Mouse (Mus musculus) testis, adult 10 weeks (tissue): ENCODE data around the gene Mef2d. TPM values are rescaled to one million over a fixed set of nuclear protein-coding genes. Genes with fewer than 3 reads are reported as not detected.

Experiments used
- polyA plus RNA-seq: library from polyadenylated mRNA; stranded (reverse); fragments of 350-450 nt; fragmentation: Illumina TruSeq; extraction: RNeasy Lipid Tissue Mini Kit (QIAGEN cat#74804); gene quantifications from one replicate; pipeline ENCODE4 v1.2.3, GENCODE M21; 2014; ENCODE audit warnings: low read depth, low replicate concordance

The Mef2d gene
- 2.4 TPM for polyA plus RNA-seq

GRCm38 (mm10) chr3:88141787-88142523 is at the start of gene Mef2d:
TSS of gene Mef2d (plus strand) at chr3:88142372.

Other genes with a start within 250 kb of the Mef2d start
- gene Hdgf, start 236.1 kb upstream of the Mef2d start, polyA plus RNA-seq = 195 TPM
- gene Mrpl24, start 222.9 kb upstream of the Mef2d start, polyA plus RNA-seq = 95.8 TPM
- 96.7 TPM for gene Isg20l2, start 212.1 kb upstream of the Mef2d start, polyA plus RNA-seq
- gene Rrnad1, start 211.7 kb upstream of the Mef2d start, polyA plus RNA-seq = 5.3 TPM
- not detected for gene Crabp2, start 193.7 kb upstream of the Mef2d start, polyA plus RNA-seq
- gene Nes, start 171.3 kb upstream of the Mef2d start, polyA plus RNA-seq = 0.73 TPM
- gene Bcan, start 142.1 kb upstream of the Mef2d start, polyA plus RNA-seq = not detected
- 1.8 TPM for gene Hapln2, start 114.8 kb upstream of the Mef2d start, polyA plus RNA-seq
- 5.1 TPM for gene Gpatch4, start 99.3 kb upstream of the Mef2d start, polyA plus RNA-seq
- 17.5 TPM for gene Naxe, start 83.9 kb upstream of the Mef2d start, polyA plus RNA-seq
- 9.3 TPM for gene Ttc24, start 64.1 kb upstream of the Mef2d start, polyA plus RNA-seq
- 0.36 TPM for gene Iqgap3, start 60.4 kb upstream of the Mef2d start, polyA plus RNA-seq
- not detected for gene Rhbg, start 112.3 kb downstream of the Mef2d start, polyA plus RNA-seq
- gene Gm38392, start 144.8 kb downstream of the Mef2d start, polyA plus RNA-seq = 1.2 TPM
- gene Tsacc, start 154.6 kb downstream of the Mef2d start, polyA plus RNA-seq = 355 TPM
- 308 TPM for gene Cct3, start 154.7 kb downstream of the Mef2d start, polyA plus RNA-seq
- gene Glmp, start 182.7 kb downstream of the Mef2d start, polyA plus RNA-seq = 0.70 TPM
- 0.62 TPM for gene Tmem79, start 193.8 kb downstream of the Mef2d start, polyA plus RNA-seq
- 87.4 TPM for gene Smg5, start 193.9 kb downstream of the Mef2d start, polyA plus RNA-seq
- gene Paqr6, start 222.2 kb downstream of the Mef2d start, polyA plus RNA-seq = 0.83 TPM
- gene Bglap3, start 230.4 kb downstream of the Mef2d start, polyA plus RNA-seq = not detected
- not detected for gene Bglap2, start 236.3 kb downstream of the Mef2d start, polyA plus RNA-seq
- not detected for gene Bglap, start 242.1 kb downstream of the Mef2d start, polyA plus RNA-seq